Mouse (Mus musculus) C2C12 (cell line): ENCODE data around the gene Rpl7l1.

Experiments used
- CEBPB ChIP-seq: IDR thresholded peaks from one replicate; pipeline ENCODE4 v1.6.1; 2011; ENCODE audit warnings: low read depth, mild to moderate bottlenecking, control low read depth, moderate library complexity
- CTCF ChIP-seq: IDR thresholded peaks from one replicate; pipeline ENCODE4 v1.5.1; 2011; ENCODE audit not compliant: control insufficient read depth, insufficient read depth, insufficient read length
- MAX ChIP-seq: IDR thresholded peaks from one replicate; pipeline ENCODE4 v1.6.1; 2011; ENCODE audit warnings: mild to moderate bottlenecking, control low read depth
- MYOD1 ChIP-seq: IDR thresholded peaks from one replicate; pipeline ENCODE4 v1.6.1; 2011; ENCODE audit warnings: low read depth; ENCODE audit not compliant: control insufficient read depth, insufficient read length
- MYOG ChIP-seq: IDR thresholded peaks from one replicate; pipeline ENCODE4 v1.6.1; 2011; ENCODE audit not compliant: control insufficient read depth, insufficient read length; ENCODE audit errors: extremely low read depth
- USF1 ChIP-seq: IDR thresholded peaks from one replicate; pipeline ENCODE4 v1.6.1; 2011; ENCODE audit warnings: low read depth, mild to moderate bottlenecking, control low read depth, moderate library complexity

- TF ChIP-seq CTCF, result no peak
- no peak for TF ChIP-seq MYOG
- no peak for TF ChIP-seq MAX
- TF ChIP-seq USF1, result no peak
- no peak for TF ChIP-seq CEBPB
- no peak for TF ChIP-seq MYOD1
These were observed 54.0 kb downstream of the Rpl7l1 start for GRCm38 (mm10) chr17:46728496-46728895.
